Mouse (Mus musculus) thymus, postnatal 4 days (tissue): ENCODE results near the gene Anapc4.

Experiments
- DNase-seq: peaks from one replicate; pipeline ENCODE4 v3.0.0; 2021

Gene Anapc4

DNA sequence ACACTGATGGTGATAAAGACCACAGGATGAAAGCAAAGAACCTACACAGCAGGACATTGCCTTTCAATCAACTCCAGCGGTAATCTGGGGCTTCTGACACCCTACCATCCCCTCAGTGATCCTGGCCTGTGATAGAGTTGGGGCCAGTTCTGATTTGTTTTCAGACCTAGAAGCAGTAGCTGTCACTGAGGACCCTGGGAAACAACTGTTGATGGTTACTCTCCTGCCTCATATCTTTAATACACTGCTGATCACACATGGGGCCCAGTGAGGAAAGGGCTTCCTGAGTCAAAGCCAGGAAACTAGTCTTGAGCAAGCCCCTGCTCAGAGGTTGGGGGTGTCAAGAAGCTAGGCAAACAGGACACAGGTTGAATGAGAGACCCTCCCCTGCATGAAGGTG is 37.6 kb downstream of the Anapc4 start:
- no peak for DNase-seq

DNA sequence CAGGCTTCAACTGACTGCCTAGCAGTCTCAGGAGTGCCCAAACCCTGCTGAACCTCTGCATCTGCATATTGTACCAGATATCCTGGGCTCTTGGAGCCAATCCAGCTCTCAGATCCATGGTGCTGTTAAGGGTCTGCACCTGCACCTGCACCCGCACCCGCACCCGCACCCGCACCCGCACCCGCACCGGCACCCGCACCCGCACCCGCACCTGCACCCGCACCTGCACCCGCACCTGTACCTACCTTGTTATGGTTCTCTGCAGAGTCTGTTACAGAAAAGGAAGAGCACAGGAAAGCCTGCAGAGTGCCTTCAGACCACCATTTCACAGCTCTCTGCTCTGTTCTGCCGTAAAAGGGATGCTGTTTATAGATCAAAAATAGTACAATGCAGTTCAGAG is 38.2 kb downstream of the Anapc4 start:
- DNase-seq = peak; percentile 52

DNA sequence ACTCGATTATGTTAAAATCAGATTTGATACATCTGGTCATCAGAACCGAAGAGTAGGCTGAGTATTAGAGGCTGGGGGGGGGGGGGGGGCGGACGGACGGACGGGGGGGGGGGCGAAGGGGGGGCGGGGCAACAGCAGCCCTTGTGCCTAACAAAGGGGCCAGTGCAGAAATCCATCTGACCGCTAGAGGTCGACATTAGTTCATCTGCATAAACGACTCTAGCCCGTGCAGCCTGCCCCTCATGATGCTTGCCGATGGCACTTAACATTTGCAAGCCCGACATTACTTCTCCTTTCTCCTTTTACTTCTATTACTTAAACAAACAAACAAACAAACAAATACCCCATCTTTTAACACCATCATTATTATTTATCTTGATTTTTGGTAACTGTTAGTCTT is 45.0 kb downstream of the Anapc4 start:
- DNase-seq = peak; percentile 79

DNA sequence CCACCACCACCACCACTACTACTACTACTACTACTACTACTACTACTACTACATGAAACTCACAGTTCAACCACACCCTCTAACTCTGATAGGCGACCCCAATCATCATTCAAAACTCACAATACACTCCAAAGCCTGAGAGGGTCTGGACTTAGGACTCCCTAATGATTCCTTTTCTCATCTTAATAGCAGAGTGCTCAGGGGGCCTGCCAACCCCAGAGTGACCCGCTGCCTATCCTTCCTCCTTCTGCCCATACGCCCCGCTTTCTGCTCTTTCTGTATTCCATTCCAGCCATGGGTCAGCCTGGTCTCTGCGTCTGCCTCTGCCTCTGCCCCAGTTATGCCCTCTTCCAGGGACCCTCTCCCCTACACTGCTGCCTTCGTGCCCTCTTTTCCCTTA is 46.1 kb downstream of the Anapc4 start:
- no peak for DNase-seq

DNA sequence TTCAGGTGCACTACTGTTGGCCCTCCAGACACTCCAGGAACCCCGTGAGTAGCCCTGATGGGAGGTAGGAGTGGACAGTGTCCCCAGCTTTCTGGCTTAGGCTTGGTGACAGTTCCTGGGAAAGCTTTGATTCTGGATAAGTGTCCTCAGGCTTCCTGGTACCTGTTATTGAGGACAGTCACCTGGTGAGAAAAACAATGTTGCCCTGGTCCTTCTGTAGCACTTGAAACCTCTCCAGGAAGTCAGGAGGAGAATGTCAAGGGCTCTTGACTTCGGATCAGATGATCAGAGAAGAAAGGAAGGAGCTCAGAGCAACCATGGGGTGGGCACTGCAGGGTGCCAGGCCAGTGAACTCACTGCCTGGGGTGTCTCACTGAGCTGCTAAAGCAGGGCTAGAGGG is 48.6 kb downstream of the Anapc4 start:
- DNase-seq = no peak

DNA sequence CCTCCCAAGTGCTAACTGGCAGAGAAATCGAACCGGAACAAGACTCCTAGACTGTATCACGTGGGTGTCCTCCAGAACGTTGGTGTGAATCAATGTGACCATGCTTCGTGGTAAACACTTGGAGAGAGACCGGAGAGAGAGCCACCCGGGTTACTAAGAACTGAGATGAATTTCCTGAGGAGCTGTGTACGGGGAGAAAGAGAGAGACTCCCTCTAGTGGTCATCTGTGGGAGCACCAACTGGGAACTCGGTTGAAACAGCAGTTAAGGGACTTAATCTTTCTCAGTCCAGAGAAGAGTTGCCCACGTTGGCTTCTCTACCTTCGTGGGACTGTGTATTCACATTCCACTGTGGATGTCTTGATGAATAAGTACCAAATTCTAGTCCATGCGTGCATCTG is 53.3 kb downstream of the Anapc4 start:
- peak; percentile 75 for DNase-seq

DNA sequence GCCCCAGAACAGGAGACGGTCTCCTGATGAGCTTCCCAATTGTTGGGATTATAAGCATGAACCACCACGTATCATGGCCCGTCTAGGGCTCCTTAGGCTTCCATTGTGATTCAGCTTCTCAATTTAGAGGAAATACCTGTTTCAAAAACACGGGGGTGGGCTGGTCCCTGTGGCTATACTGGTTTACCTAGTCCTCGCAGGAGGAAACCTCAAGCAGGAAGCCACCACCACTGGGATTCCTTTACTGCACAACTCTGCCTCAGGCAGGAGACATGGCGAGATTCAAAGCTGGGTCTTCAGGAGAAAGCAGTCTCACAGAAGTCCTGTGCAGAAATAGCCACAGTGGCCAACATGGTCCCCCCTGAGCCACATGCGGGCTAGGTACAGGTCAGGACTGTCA is 56.1 kb downstream of the Anapc4 start:
- no peak for DNase-seq

DNA sequence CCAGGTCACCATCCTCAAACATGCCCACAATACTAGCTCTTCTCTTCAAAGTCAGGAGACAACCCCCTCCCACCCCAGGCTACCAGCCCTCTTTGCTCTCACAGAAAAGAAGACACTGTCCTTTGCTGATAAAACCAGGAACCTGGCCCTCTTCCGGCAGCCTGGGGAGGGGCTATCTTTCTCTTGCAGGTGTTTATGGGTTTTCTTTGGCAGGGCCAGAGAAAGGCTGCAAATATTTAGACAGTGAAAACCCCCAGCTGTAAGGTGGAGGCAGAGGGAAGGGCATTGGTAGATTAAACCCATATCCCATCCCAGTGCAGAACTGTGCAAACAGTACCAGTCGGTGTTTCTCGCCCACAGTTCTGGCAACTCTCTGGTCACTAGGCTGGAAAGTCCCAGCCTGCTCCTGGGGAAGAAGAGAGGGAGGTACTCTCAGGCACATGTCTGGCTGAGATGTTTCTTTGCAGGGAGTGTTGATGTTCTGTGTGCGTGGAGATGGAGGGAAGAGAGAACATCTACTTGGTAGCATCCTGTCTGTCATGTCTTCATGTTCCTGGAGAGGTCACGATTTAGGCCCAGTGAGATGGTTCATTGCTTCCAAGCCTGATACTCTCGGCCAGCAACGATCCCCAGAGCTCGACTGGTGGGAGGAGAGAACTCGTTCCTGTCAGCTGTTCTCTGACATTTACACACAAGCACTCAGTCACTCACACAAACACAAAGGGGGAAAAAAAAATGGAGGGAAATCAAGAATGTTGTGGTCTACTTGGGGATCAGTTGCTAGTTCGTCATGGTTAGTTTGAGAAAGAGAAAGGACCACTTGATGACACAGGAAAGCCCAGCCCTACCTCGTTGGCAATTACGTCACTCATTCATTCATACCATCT is 58.4 kb downstream of the Anapc4 start:
- DNase-seq = no peak

DNA sequence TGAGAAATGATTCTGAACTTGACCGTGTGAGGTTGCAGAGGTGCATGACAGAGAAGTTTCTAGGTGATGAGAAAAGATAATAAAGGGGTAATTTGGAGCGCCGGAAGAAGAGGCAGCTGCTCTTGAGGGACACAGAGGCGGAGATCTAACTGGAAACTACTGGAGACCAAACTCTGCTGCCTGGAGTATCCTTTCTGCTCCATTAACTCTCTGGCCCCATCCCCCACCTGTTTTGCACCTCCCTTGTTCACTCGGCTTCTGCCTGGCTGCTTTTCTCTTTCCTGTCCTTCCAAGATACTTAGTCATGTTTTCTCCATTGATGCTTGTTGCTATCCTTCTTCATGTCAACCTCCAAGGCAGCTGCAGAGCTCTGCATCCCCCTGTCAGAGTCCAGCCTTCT is 60.1 kb downstream of the Anapc4 start:
- DNase-seq = no peak

DNA sequence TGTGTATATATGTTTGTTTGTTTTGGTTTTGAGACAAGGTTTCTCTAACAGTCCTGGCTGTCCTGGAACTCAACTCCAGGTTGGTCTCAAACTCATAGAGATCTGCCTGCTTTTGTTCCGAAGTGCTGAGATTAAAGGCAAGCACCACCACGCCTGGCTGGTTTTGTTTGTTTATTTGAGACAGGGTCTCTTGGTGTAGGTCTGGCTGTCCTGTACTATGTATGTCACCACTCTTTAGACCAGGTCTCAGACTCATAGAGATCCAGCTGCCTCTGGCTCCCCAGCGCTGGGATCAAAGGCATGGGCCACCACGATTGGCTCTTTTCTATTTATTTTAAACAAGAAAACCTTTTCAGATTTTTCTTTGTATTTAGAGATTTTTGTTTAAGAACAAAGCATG is 70.4 kb downstream of the Anapc4 start:
- no peak for DNase-seq

DNA sequence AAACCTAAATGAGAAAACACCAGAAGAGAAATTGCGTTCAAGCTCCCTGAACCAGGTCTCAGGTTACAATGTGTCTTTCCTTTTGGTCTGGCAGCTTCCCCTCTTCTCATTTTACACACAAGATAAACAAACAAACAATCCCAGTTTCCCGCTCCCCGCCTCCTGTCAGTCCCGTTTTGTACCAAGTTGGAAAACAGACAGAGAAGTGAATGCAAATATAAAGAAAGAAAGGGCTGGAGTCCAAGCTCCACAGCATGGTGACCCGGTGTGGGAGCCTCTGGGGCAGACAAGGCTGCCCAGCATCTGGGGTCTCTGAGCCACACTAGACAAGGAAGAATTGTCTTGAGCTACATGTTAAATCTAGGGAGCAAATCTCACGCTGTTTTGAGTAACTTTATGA is 70.9 kb downstream of the Anapc4 start:
- no peak for DNase-seq

DNA sequence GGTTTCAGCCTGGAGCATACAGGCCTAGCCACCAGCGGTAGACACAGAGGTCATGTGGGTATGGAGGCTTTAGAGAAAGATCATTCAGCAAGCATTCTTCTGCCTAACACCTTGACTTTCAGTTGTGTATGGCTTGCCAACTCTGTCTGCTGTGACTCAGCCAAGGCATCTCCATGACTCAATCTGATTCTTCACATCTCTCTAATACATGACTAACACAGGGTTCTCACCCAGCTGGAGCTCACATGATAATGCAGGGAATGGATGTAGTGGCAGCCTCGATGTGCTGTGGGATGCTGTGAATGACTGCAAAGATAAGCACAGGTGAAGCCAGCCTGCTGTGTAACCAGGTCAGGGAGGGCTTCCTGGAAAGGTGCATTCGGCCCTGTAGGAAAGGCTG is 74.4 kb downstream of the Anapc4 start:
- DNase-seq = no peak

DNA sequence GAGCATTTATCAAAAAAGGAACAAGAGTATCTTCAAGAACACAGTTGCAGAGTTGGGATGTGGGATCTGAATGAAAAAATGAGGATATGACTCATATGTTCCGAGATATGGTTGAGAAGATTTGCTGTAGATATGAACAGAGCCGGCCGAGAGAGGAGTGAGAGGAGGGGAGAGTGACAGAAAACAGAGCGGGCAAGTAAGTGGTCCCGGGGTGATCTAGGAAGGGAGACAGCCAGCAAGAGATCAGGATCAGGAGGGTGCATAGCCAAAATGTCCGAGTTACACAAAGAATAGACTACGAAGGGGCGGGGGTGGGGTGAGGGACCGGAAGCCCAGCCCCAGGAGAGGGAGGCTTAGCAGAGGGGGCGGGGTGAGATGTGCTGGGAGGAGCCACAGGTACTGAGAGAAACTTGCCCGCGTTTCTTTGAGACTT is 76.4 kb downstream of the Anapc4 start:
- peak; percentile 69 for DNase-seq

DNA sequence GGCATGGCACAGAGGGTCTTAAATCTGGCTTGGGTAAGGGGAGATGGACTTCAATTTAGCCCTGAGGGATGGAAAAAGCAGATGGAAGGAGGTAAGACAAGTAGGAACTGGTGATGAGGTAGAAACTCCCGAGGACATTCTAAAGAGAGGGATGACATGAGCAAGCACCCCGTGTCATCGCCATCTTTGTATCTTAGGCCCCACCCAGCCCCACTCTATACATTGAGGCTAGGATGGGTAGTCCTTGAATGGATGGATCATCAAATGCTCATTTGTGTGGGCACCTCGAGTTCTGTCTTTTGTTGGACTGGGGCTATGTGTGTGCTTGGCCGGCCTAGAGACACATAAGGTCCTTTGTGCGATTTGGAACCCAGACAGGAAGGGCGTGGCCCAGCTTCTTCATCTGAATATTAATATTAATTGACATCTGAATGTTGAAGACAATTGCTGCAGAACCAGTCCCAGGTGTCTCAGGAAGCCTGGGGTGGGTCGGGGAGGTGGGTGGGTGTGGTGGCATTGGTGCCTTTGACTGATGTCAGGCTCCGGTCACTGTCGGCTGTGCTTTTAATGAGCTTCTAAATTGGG is 77.6 kb downstream of the Anapc4 start:
- no peak for DNase-seq

DNA sequence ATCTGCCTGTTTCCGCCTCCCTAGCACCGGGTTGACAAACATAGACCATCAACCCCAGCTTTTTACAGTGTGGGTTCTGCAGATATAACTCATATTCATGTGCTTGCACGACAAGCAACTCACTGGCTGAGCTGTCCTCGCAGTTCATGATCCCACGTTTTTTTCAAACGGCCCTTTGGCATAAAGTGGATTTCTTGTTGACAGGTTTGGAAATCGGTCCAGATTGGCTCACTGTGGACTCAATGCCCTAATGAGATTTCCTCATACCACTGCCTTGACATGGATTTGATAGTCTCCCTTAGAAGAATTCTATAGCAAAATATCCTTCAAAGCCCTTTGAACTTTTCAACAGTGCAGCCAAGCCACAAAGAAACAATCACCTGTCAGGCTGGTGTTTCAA is 79.9 kb downstream of the Anapc4 start:
- no peak for DNase-seq

DNA sequence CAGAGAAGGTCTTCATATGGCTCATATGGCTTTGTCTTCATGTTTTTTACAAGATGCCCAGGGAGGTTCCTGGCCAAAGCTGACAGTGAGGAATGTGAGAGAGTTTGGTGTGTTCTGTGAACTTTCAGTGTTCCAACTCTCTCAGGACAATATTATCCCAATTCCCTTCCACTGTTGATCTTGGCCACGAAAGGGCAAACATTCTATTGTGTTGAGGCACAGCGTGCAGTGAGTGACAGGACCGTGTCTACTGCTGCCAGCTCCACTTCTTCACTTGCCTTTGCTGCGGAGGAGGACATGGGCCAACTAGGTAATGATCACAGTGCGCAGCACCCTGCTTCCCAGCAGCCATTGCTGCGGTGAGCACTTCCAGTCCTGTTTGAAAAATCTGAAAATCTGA is 82.4 kb downstream of the Anapc4 start:
- DNase-seq = no peak
